Mouse (Mus musculus) E14TG2a.4 (cell line): ENCODE measurements around the gene Por.
A peak's percentile ranks its signal among the peaks of the same experiment; 100 is the strongest.

Source experiments
- H3K27me3 ChIP-seq: 2 replicates; pipeline ENCODE4 v1.6.1; 2014; ENCODE audit warnings: low read length, control low read depth; ENCODE audit not compliant: insufficient read depth
- H3K36me3 ChIP-seq: 2 replicates; pipeline ENCODE4 v1.6.1; 2014; ENCODE audit warnings: low read length, control low read depth; ENCODE audit not compliant: insufficient read depth
- H3K4me1 ChIP-seq: replicated peaks from 2 replicates; pipeline ENCODE4 v1.6.1; 2014; ENCODE audit warnings: low read depth, low read length, control low read depth
- H3K4me3 ChIP-seq: replicated peaks from 2 replicates; pipeline ENCODE4 v1.5.1; 2014; ENCODE audit warnings: mild to moderate bottlenecking, low read length
- H3K9me3 ChIP-seq: 2 replicates; pipeline ENCODE4 v1.6.1; 2014; ENCODE audit warnings: low read length, control low read depth
- CTCF ChIP-seq: conservative IDR thresholded peaks from 2 replicates; pipeline ENCODE4 v1.5.1; 2014; ENCODE audit warnings: low read length
- NANOG ChIP-seq: IDR thresholded peaks from 2 replicates; pipeline ENCODE4 v1.6.1; 2014; ENCODE audit warnings: borderline replicate concordance, low read length, mixed read lengths
- POU5F1 ChIP-seq: IDR thresholded peaks from 2 replicates; pipeline ENCODE4 v1.6.1; 2014; ENCODE audit warnings: low read length, borderline replicate concordance

The Por gene

GRCm38 (mm10) chr5:135666890-135667289, 2.9 kb upstream of the Por start:
- H3K4me3 ChIP-seq: no peak overlapping the region
- TF ChIP-seq POU5F1: no peak
- TF ChIP-seq NANOG: no peak
- no peak for TF ChIP-seq CTCF
- no peaks in the 10 kb centered on the region for H3K36me3 ChIP-seq

GRCm38 (mm10) chr5:135668071-135668470, 1.8 kb upstream of the Por start:
- no peaks in the 10 kb centered on the region for H3K27me3 ChIP-seq
- H3K4me3 ChIP-seq: no peak overlapping the region
- no peaks in the 10 kb centered on the region for H3K36me3 ChIP-seq
- no peak for TF ChIP-seq NANOG
- TF ChIP-seq CTCF: no peak; the same call in 1 of the 2 replicates
- TF ChIP-seq POU5F1: no peak
- H3K4me1 ChIP-seq: peaks cover 65% of the 10 kb centered on the region
- H3K9me3 ChIP-seq: no peaks in the 10 kb centered on the region

More at GRCm38 (mm10) chr5:135666890-135667289, 2.9 kb upstream of the Por start:
- Histone ChIP-seq H3K27me3 (no peaks in the 10 kb centered on the region), H3K9me3 (no peaks in the 10 kb centered on the region), H3K4me1 (peaks cover 57% of the 10 kb centered on the region)

- no peaks in the 10 kb centered on the region for H3K36me3 ChIP-seq
- no peak overlapping the region for H3K4me3 ChIP-seq
- H3K27me3 ChIP-seq: no peaks in the 10 kb centered on the region
- H3K4me1 ChIP-seq: peaks cover 76% of the 10 kb centered on the region
- H3K9me3 ChIP-seq: no peaks in the 10 kb centered on the region
- TF ChIP-seq NANOG (no peak), CTCF (no peak), POU5F1 (no peak)
These were observed 1.0 kb downstream of the Por start for GRCm38 (mm10) chr5:135670881-135671280.

- Histone ChIP-seq H3K27me3 (0 out of 2 replicates have a peak, but pooled peaks cover 2% of the 10 kb centered on the region), H3K4me1 (peaks cover 90% of the 10 kb centered on the region), H3K9me3 (no peaks in the 10 kb centered on the region), H3K4me3 (no peak overlapping the region), H3K36me3 (no peaks in the 10 kb centered on the region)
- no peak for TF ChIP-seq CTCF
- no peak for TF ChIP-seq NANOG
- no peak for TF ChIP-seq POU5F1
These were observed 2.7 kb downstream of the Por start for GRCm38 (mm10) chr5:135672509-135672908.

- H3K4me3 ChIP-seq: no peak overlapping the region
- H3K36me3 ChIP-seq: no peaks in the 10 kb centered on the region
- no peak for TF ChIP-seq CTCF
- no peak for TF ChIP-seq POU5F1
- TF ChIP-seq NANOG: no peak
- H3K9me3 ChIP-seq: 0 out of 2 replicates have a peak, but pooled peaks cover under 1% of the 10 kb centered on the region
- 0 out of 2 replicates have a peak, but pooled peaks cover 2% of the 10 kb centered on the region for H3K27me3 ChIP-seq
- H3K4me1 ChIP-seq: peaks cover 90% of the 10 kb centered on the region
These were observed 3.1 kb downstream of the Por start for GRCm38 (mm10) chr5:135672980-135673379.

GRCm38 (mm10) chr5:135674349-135674775, 4.5 kb downstream of the Por start:
- no peak for TF ChIP-seq CTCF
- no peak for TF ChIP-seq POU5F1
- no peak for TF ChIP-seq NANOG
- Histone ChIP-seq H3K4me1 (peaks cover 78% of the 10 kb centered on the region), H3K27me3 (0 out of 2 replicates have a peak, but pooled peaks cover 2% of the 10 kb centered on the region), H3K36me3 (no peaks in the 10 kb centered on the region), H3K4me3 (peak overlapping the region; percentile 17; the same call in 1 of the 2 replicates), H3K9me3 (0 out of 2 replicates have a peak, but pooled peaks cover 3% of the 10 kb centered on the region)

GRCm38 (mm10) chr5:135674821-135675220, 5.0 kb downstream of the Por start:
- Histone ChIP-seq H3K27me3 (0 out of 2 replicates have a peak, but pooled peaks cover 2% of the 10 kb centered on the region), H3K9me3 (0 out of 2 replicates have a peak, but pooled peaks cover 3% of the 10 kb centered on the region), H3K4me3 (peak overlapping the region; percentile 29), H3K4me1 (peaks cover 75% of the 10 kb centered on the region), H3K36me3 (no peaks in the 10 kb centered on the region)
- TF ChIP-seq NANOG (peak; percentile 11; the same call in 1 of the 2 replicates), CTCF (no peak)

- Histone ChIP-seq H3K4me1 (peaks cover 75% of the 10 kb centered on the region), H3K4me3 (no peak overlapping the region), H3K27me3 (0 out of 2 replicates have a peak, but pooled peaks cover 2% of the 10 kb centered on the region), H3K9me3 (0 out of 2 replicates have a peak, but pooled peaks cover 3% of the 10 kb centered on the region), H3K36me3 (no peaks in the 10 kb centered on the region)
- TF ChIP-seq CTCF: no peak
- no peak for TF ChIP-seq NANOG
- TF ChIP-seq POU5F1: no peak
These were observed 6.9 kb downstream of the Por start for GRCm38 (mm10) chr5:135676696-135677095.

GRCm38 (mm10) chr5:135677251-135677650, 7.4 kb downstream of the Por start:
- Histone ChIP-seq H3K4me3 (no peak overlapping the region), H3K4me1 (peaks cover 73% of the 10 kb centered on the region)
- no peak for TF ChIP-seq NANOG
- no peak for TF ChIP-seq CTCF
- TF ChIP-seq POU5F1: no peak

More at GRCm38 (mm10) chr5:135677251-135677650, 7.4 kb downstream of the Por start:
- H3K27me3 ChIP-seq: 0 out of 2 replicates have a peak, but pooled peaks cover 2% of the 10 kb centered on the region
- no peaks in the 10 kb centered on the region for H3K36me3 ChIP-seq
- 0 out of 2 replicates have a peak, but pooled peaks cover 3% of the 10 kb centered on the region for H3K9me3 ChIP-seq
